In the genomic region with DNA sequence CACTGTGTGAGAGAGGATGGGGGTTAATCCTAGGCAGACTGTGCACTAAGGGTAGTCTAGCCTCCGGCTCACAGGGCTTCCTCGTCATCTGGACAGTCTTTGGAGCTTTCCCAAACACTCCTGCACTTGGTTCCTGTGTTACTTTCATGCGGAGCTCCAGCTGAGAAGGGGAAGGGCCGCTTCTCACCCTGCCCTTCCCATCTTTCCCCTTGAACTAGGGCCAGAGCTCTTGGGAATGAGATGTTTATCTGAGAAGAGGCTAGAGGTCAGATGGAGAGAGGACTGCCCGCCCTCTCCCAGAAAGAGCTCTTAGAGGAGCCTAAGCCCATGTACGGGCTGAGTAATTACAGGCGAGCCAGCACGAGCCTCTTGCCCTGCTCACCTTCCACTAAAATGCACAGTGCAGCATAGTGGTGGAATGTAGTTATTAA, we compare ENCODE assay signal across 11 mouse cellular contexts. TPM values are rescaled to one million over a fixed set of nuclear protein-coding genes. Genes with fewer than 3 reads are reported as not detected.
DNase-seq lines count a peak whose midpoint lies in the region; ATAC-seq and TF ChIP-seq lines count a peak whose summit lies in the region.
"Had no signal": no experiment of that assay in that cellular context is flagged by ENCODE, and none has a peak within 500 bp of the region (broad histone marks: within the 10 kb centered on the region; RNA-seq: fewer than 3 reads in every experiment).

No protein-coding gene starts in this region.

- 72% methylated on average over 8 of the region's 8 CpGs for WGBS in heart, embryonic 11.5 days (ENCODE audit: insufficient replicate concordance)
- 41% methylated on average over 8 of the region's 8 CpGs for WGBS in kidney, embryonic 14.5 days
- WGBS in lung, postnatal 0 days: 34% methylated on average over 8 of the region's 8 CpGs
- 82% methylated on average over 8 of the region's 8 CpGs for WGBS in forebrain, embryonic 10.5 days
- WGBS in midbrain, embryonic 14.5 days: 93% methylated on average over 8 of the region's 8 CpGs

- no peak overlapping the region for H3K27ac ChIP-seq in heart, embryonic 11.5 days (ENCODE audit: low read depth, low read length)
- H3K27ac ChIP-seq in kidney, embryonic 14.5 days (ENCODE audit: low read depth, low read length): peak overlapping the region; percentile 13; the same call in 1 of the 2 replicates
- peak overlapping the region; percentile 40 for H3K27ac ChIP-seq in lung, postnatal 0 days (ENCODE audit: low read length)
- H3K27ac ChIP-seq in forebrain, embryonic 10.5 days: no peak overlapping the region
- H3K27ac ChIP-seq in midbrain, embryonic 14.5 days (replicated peaks; ENCODE audit: low read depth, low read length): no peak overlapping the region
- H3K27ac ChIP-seq: liver, embryonic 15.5 days had no signal

- peak; percentile 92 for DNase-seq in heart, adult 11 months
- peak; percentile 16 for DNase-seq in adipocyte (ENCODE audit: low spot score)
- DNase-seq in lung, postnatal 0 days (ENCODE audit: low spot score): peak; percentile 59
- DNase-seq in spleen, postnatal 36 days (ENCODE audit: low spot score in 2 of 2): no peak
- no peak for DNase-seq in forebrain, embryonic 10.5 days (ENCODE audit: extremely low spot score, low spot score)
- no peak for DNase-seq in midbrain, embryonic 14.5 days
- DNase-seq: gastrocnemius, postnatal 14 days; thymus, postnatal 25 days had no signal

- TF ChIP-seq EP300 in lung, postnatal 0 days (IDR thresholded peaks at IDR 0.05): peak; percentile 54; the same call in 1 of the 2 replicates

- H3K4me3 ChIP-seq in heart, embryonic 11.5 days (ENCODE audit: low read depth, low read length): no peak overlapping the region
- H3K4me3 ChIP-seq in kidney, embryonic 14.5 days (ENCODE audit: low read length): no peak overlapping the region
- H3K4me3 ChIP-seq in lung, postnatal 0 days (ENCODE audit: low read depth, low read length): no peak overlapping the region
- no peak overlapping the region for H3K4me3 ChIP-seq in forebrain, embryonic 10.5 days
- H3K4me3 ChIP-seq in midbrain, embryonic 14.5 days (replicated peaks; ENCODE audit: low read depth, low read length): no peak overlapping the region
- H3K4me3 ChIP-seq: liver, embryonic 15.5 days had no signal

- TF ChIP-seq CTCF in lung, postnatal 0 days (IDR thresholded peaks at IDR 0.05): 0 out of 2 replicates have a peak, but pooled peaks have one; percentile 5

- H3K27me3 ChIP-seq in heart, embryonic 11.5 days (ENCODE audit: control insufficient read depth, insufficient read depth, low read length): no peaks in the 10 kb centered on the region
- H3K27me3 ChIP-seq in kidney, embryonic 14.5 days (ENCODE audit: control insufficient read depth, insufficient read depth, low read length): no peaks in the 10 kb centered on the region
- no peaks in the 10 kb centered on the region for H3K27me3 ChIP-seq in lung, postnatal 0 days (replicated peaks; ENCODE audit: insufficient read depth, low read length)
- H3K27me3 ChIP-seq in forebrain, embryonic 10.5 days (ENCODE audit: poor library complexity, severe bottlenecking): peaks cover 22% of the 10 kb centered on the region
- H3K27me3 ChIP-seq in midbrain, embryonic 14.5 days (ENCODE audit: control insufficient read depth, insufficient read depth, low read length): no peaks in the 10 kb centered on the region
- H3K27me3 ChIP-seq: liver, embryonic 15.5 days had no signal

- peaks cover 5% of the 10 kb centered on the region; the same call in 1 of the 2 replicates for H3K36me3 ChIP-seq in heart, embryonic 11.5 days (ENCODE audit: control insufficient read depth, insufficient read depth, low read length)
- H3K36me3 ChIP-seq in kidney, embryonic 14.5 days (ENCODE audit: control insufficient read depth, insufficient read depth, low read length): 0 out of 2 replicates have a peak, but pooled peaks cover 5% of the 10 kb centered on the region
- no peaks in the 10 kb centered on the region for H3K36me3 ChIP-seq in lung, postnatal 0 days (ENCODE audit: insufficient read depth, low read length)
- H3K36me3 ChIP-seq in forebrain, embryonic 10.5 days (replicated peaks): peaks cover 49% of the 10 kb centered on the region
- H3K36me3 ChIP-seq in midbrain, embryonic 14.5 days (ENCODE audit: control insufficient read depth, insufficient read depth, low read length): peaks cover 39% of the 10 kb centered on the region

- no peak for ATAC-seq in heart, embryonic 11.5 days (replicated peaks; ENCODE audit: insufficient number of reproducible peaks, low FRiP score, low TSS enrichment)
- ATAC-seq in kidney, embryonic 14.5 days (ENCODE audit: low FRiP score, low TSS enrichment): peak; percentile 32; the same call in 1 of the 2 replicates
- peak; percentile 29 for ATAC-seq in lung, postnatal 0 days
- no peak for ATAC-seq in midbrain, embryonic 14.5 days (ENCODE audit: low FRiP score, low TSS enrichment)

- H3K4me2 ChIP-seq in heart, embryonic 11.5 days: no peak overlapping the region
- H3K4me2 ChIP-seq in kidney, embryonic 14.5 days (replicated peaks; ENCODE audit: low read depth, low read length): no peak overlapping the region
- H3K4me2 ChIP-seq in lung, postnatal 0 days (replicated peaks; ENCODE audit: low read depth, low read length): no peak overlapping the region
- H3K4me2 ChIP-seq in midbrain, embryonic 14.5 days (ENCODE audit: low read length): no peak overlapping the region
- H3K4me2 ChIP-seq: liver, embryonic 15.5 days had no signal

- H3K9ac ChIP-seq in heart, embryonic 11.5 days (ENCODE audit: low read depth, low read length): no peak overlapping the region
- no peak overlapping the region for H3K9ac ChIP-seq in kidney, embryonic 14.5 days (ENCODE audit: low read depth, low read length)
- H3K9ac ChIP-seq in lung, postnatal 0 days (replicated peaks; ENCODE audit: low read depth): no peak overlapping the region
- no peak overlapping the region for H3K9ac ChIP-seq in midbrain, embryonic 14.5 days (replicated peaks; ENCODE audit: low read length)
- H3K9ac ChIP-seq: liver, embryonic 15.5 days had no signal

- no peaks in the 10 kb centered on the region for H3K9me3 ChIP-seq in heart, embryonic 11.5 days (replicated peaks; ENCODE audit: control insufficient read depth, low read length)
- no peaks in the 10 kb centered on the region for H3K9me3 ChIP-seq in kidney, embryonic 14.5 days (ENCODE audit: control insufficient read depth, low read length)
- no peaks in the 10 kb centered on the region for H3K9me3 ChIP-seq in lung, postnatal 0 days (ENCODE audit: low read length)
- H3K9me3 ChIP-seq in forebrain, embryonic 10.5 days: peaks cover 11% of the 10 kb centered on the region; the same call in 1 of the 2 replicates
- no peaks in the 10 kb centered on the region for H3K9me3 ChIP-seq in midbrain, embryonic 14.5 days (ENCODE audit: control insufficient read depth, low read length)
- H3K9me3 ChIP-seq: liver, embryonic 15.5 days had no signal

- peaks cover 46% of the 10 kb centered on the region for H3K4me1 ChIP-seq in heart, embryonic 11.5 days (ENCODE audit: control insufficient read depth, insufficient read depth, low read length)
- peaks cover 66% of the 10 kb centered on the region for H3K4me1 ChIP-seq in kidney, embryonic 14.5 days (ENCODE audit: control insufficient read depth, insufficient read depth, low read length)
- H3K4me1 ChIP-seq in lung, postnatal 0 days (ENCODE audit: insufficient read depth, low read depth, low read length): peaks cover 70% of the 10 kb centered on the region
- H3K4me1 ChIP-seq in forebrain, embryonic 10.5 days: peaks cover 67% of the 10 kb centered on the region
- H3K4me1 ChIP-seq in midbrain, embryonic 14.5 days (ENCODE audit: control insufficient read depth, insufficient read depth, low read length): peaks cover 34% of the 10 kb centered on the region

RNA-seq across cellular contexts. Expression of gene Mvb12b, which starts 14.9 kb away (rescaled TPM):
- polyA plus RNA-seq in heart, embryonic 11.5 days (2014; fragmentation: Nextera tagmentation; extraction: Ambion mirVana): 12.4 and 12.6 TPM in 2 replicates
- polyA plus RNA-seq in kidney, embryonic 14.5 days (2014; fragmentation: Nextera tagmentation; extraction: Ambion mirVana): 14.7 and 18.8 TPM in 2 replicates
- polyA plus RNA-seq in lung, postnatal 0 days (2015; fragmentation: Nextera tagmentation; extraction: Ambion mirVana): 21.3 and 24.5 TPM in 2 replicates
- polyA plus RNA-seq in forebrain, embryonic 10.5 days (2016; fragmentation: Nextera tagmentation; extraction: Ambion mirVana): 15.7 and 15.8 TPM in 2 replicates
- polyA plus RNA-seq in midbrain, embryonic 14.5 days (2014; fragmentation: Nextera tagmentation; extraction: Ambion mirVana): 47.9 and 60.2 TPM in 2 replicates

Comparison
In these comparisons a context has a peak if more than half of its experiments do, and no peak if none do; other contexts are left out.
1. DNase-seq: peak in heart, adult 11 months (single experiment), adipocyte (single experiment) and lung, postnatal 0 days (single experiment); none in spleen, postnatal 36 days (0 of 2), forebrain, embryonic 10.5 days (single experiment) and midbrain, embryonic 14.5 days (single experiment).
2. ATAC-seq: peak in kidney, embryonic 14.5 days (single experiment) and lung, postnatal 0 days (single experiment); none in heart, embryonic 11.5 days (single experiment) and midbrain, embryonic 14.5 days (single experiment).
3. H3K27ac ChIP-seq: peak in kidney, embryonic 14.5 days (single experiment) and lung, postnatal 0 days (single experiment); none in heart, embryonic 11.5 days (single experiment), forebrain, embryonic 10.5 days (single experiment) and midbrain, embryonic 14.5 days (single experiment).